Mouse (Mus musculus) heart, adult 2 months (tissue): ENCODE measurements at regions not wholly inside any gene's neighbourhood (a gene's known extent, or its start where the extent isn't known, plus 50 kb on each side); places are given as distances from the start of the nearest gene placed in this dataset.

Source experiments
- CTCF ChIP-seq: fragments of 200-600 bp; IDR thresholded peaks from 2 replicates; pipeline ENCODE4 v1.8.1; 2022; ENCODE audit warnings: antibody characterized with exemption, mild to moderate bottlenecking, moderate library complexity
- EP300 ChIP-seq: fragments of 200-500 bp; IDR thresholded peaks from 2 replicates; pipeline ENCODE4 v1.6.1; 2011; ENCODE audit warnings: low read depth, low read length, control low read depth; ENCODE audit not compliant: insufficient read depth
- POLR2A ChIP-seq: fragments of 200-500 bp; IDR thresholded peaks from 2 replicates; pipeline ENCODE4 v1.6.1; 2011; ENCODE audit warnings: mild to moderate bottlenecking, low read depth, low read length, control low read depth; ENCODE audit not compliant: insufficient read depth

DNA sequence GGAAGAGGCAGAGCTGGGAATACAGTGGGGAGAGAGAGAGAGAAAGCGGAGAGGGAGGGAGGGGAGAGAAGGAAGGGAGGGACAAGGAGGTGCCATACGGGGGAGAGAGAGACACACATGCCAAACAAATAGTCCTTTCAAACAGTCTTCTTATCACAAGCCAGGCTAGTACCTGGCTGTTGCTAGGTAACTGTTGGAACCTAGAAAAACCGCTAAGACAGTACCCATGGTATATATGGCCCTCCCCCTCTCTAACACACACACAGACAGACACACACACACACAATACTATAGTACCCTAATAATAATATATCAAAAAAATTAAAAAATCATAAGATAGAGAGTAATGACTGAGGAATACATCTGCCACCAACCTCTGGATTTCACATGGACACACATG, 117.4 kb upstream of the Med14 start:
- TF ChIP-seq POLR2A (no peak), CTCF (no peak), EP300 (no peak)
